In genomic region chr5:50293794-50294193, GRCm38 (mm10) we compare ENCODE assay signal across 14 mouse cellular contexts.
A peak's percentile ranks its signal among the peaks of the same experiment; 100 is the strongest.
DNase-seq lines count a peak whose midpoint lies in the region; ATAC-seq and TF ChIP-seq lines count a peak whose summit lies in the region.
"Had no signal": no experiment of that assay in that cellular context is flagged by ENCODE, and none has a peak within 500 bp of the region (broad histone marks: within the 10 kb centered on the region; RNA-seq: fewer than 3 reads in every experiment).

No protein-coding gene starts in this region.

- 0 out of 2 replicates have a peak, but pooled peaks have one; percentile 27 for ATAC-seq in midbrain, embryonic 11.5 days (ENCODE audit: low FRiP score)
- ATAC-seq in midbrain, embryonic 13.5 days, result no peak
- ATAC-seq in erythroid progenitor cell, adult 5-6 weeks (replicated peaks; ENCODE audit: low FRiP score, poor library complexity, severe bottlenecking), result no peak

- H3K4me2 ChIP-seq in midbrain, embryonic 11.5 days, result no peak overlapping the region
- H3K4me2 ChIP-seq in midbrain, embryonic 13.5 days (replicated peaks), result no peak overlapping the region
- H3K4me2 ChIP-seq: limb, embryonic 13.5 days; neural tube, embryonic 12.5 days had no signal

- no peak overlapping the region for H3K27ac ChIP-seq in heart, adult 2 months
- no peak overlapping the region for H3K27ac ChIP-seq in midbrain, embryonic 11.5 days (ENCODE audit: low read depth, low read length)
- no peak overlapping the region for H3K27ac ChIP-seq in midbrain, embryonic 13.5 days
- H3K27ac ChIP-seq: limb, embryonic 13.5 days; neural tube, embryonic 12.5 days had no signal

- H3K79me2 ChIP-seq in heart, adult 2 months (replicated peaks; ENCODE audit: control insufficient read depth, insufficient read depth, low read length), result no peaks in the 10 kb centered on the region

- no peak for TF ChIP-seq POLR2A in heart, adult 2 months (IDR thresholded peaks at IDR 0.05; ENCODE audit: insufficient read depth, low read depth, low read length)

- peak; percentile 56 for TF ChIP-seq CTCF in heart, adult 2 months (IDR thresholded peaks at IDR 0.05)

- intact Hi-C loops in heart, adult 2 months (cut with DNase I), result no loop called here
- intact Hi-C loops in left cerebral cortex, postnatal 25 days (cut with DNase I), result loop anchor here (10.0 kb wide), 1 partner anchor 1771 kb away; no protein-coding TSS in a partner anchor

- H3K27me3 ChIP-seq in heart, adult 2 months (ENCODE audit: control insufficient read depth, insufficient read depth, low read length), result no peaks in the 10 kb centered on the region
- H3K27me3 ChIP-seq in midbrain, embryonic 11.5 days (ENCODE audit: control insufficient read depth, insufficient read depth, low read length), result no peaks in the 10 kb centered on the region
- H3K27me3 ChIP-seq in midbrain, embryonic 13.5 days, result no peaks in the 10 kb centered on the region
- H3K27me3 ChIP-seq: limb, embryonic 13.5 days; neural tube, embryonic 12.5 days had no signal

- H3K36me3 ChIP-seq in heart, adult 2 months (ENCODE audit: control insufficient read depth, insufficient read depth, low read length), result no peaks in the 10 kb centered on the region
- no peaks in the 10 kb centered on the region for H3K36me3 ChIP-seq in midbrain, embryonic 11.5 days (ENCODE audit: control insufficient read depth, insufficient read depth, low read length)
- H3K36me3 ChIP-seq in midbrain, embryonic 13.5 days, result no peaks in the 10 kb centered on the region
- H3K36me3 ChIP-seq: limb, embryonic 13.5 days; neural tube, embryonic 12.5 days had no signal

- no peak overlapping the region for H3K4me3 ChIP-seq in heart, adult 2 months
- H3K4me3 ChIP-seq in midbrain, embryonic 11.5 days (ENCODE audit: low read depth, low read length), result no peak overlapping the region
- no peak overlapping the region for H3K4me3 ChIP-seq in midbrain, embryonic 13.5 days (replicated peaks)
- H3K4me3 ChIP-seq: limb, embryonic 13.5 days; neural tube, embryonic 12.5 days had no signal

- no peaks in the 10 kb centered on the region for H3K9me3 ChIP-seq in midbrain, embryonic 11.5 days (ENCODE audit: control insufficient read depth, low read length)
- no peaks in the 10 kb centered on the region for H3K9me3 ChIP-seq in midbrain, embryonic 13.5 days
- H3K9me3 ChIP-seq: limb, embryonic 13.5 days; neural tube, embryonic 12.5 days had no signal

- no peak for TF ChIP-seq EP300 in heart, adult 2 months (IDR thresholded peaks at IDR 0.05; ENCODE audit: insufficient read depth, low read depth, low read length)

- H3K9ac ChIP-seq in heart, adult 2 months (ENCODE audit: low read depth, low read length), result no peak overlapping the region
- H3K9ac ChIP-seq in midbrain, embryonic 11.5 days (ENCODE audit: low read length), result no peak overlapping the region
- H3K9ac ChIP-seq in midbrain, embryonic 13.5 days (replicated peaks), result no peak overlapping the region
- H3K9ac ChIP-seq: limb, embryonic 13.5 days; neural tube, embryonic 12.5 days had no signal

- DNase-seq in heart, adult 2 months, result no peak
- no peak for DNase-seq in heart, adult 9 months (ENCODE audit: low spot score in 2 of 2)
- DNase-seq in midbrain, embryonic 11.5 days (ENCODE audit: low spot score, missing footprints), result no peak
- peak; percentile 45 for DNase-seq in adipocyte (ENCODE audit: low spot score)
- peak; percentile 6 for DNase-seq in retina, postnatal 1 day
- no peak for DNase-seq in left cerebral cortex, postnatal 25 days (ENCODE audit: low spot score in 2 of 2)
- DNase-seq: adrenal gland, adult 8-10 months; cerebellum, adult 9-10 months; heart, adult 11 months; right cerebral cortex, postnatal 4 days had no signal

- H3K4me1 ChIP-seq in heart, adult 2 months (ENCODE audit: control insufficient read depth, insufficient read depth, low read length), result no peaks in the 10 kb centered on the region
- H3K4me1 ChIP-seq in midbrain, embryonic 11.5 days (ENCODE audit: control insufficient read depth, insufficient read depth, low read length), result no peaks in the 10 kb centered on the region
- H3K4me1 ChIP-seq in midbrain, embryonic 13.5 days (replicated peaks), result no peaks in the 10 kb centered on the region
- H3K4me1 ChIP-seq: limb, embryonic 13.5 days; neural tube, embryonic 12.5 days had no signal

- WGBS in heart, adult 2 months, result 53% methylated on average over 3 of the region's 3 CpGs
- WGBS in midbrain, embryonic 11.5 days, result 56% methylated on average over 3 of the region's 3 CpGs
- 58% methylated on average over 3 of the region's 3 CpGs for WGBS in midbrain, embryonic 13.5 days

Comparison
In these comparisons a context has a peak if more than half of its experiments do, and no peak if none do; other contexts are left out.
1. DNase-seq: peak in adipocyte (single experiment) and retina, postnatal 1 day (single experiment); none in heart, adult 2 months (0 of 2), heart, adult 9 months (0 of 2), midbrain, embryonic 11.5 days (single experiment) and left cerebral cortex, postnatal 25 days (0 of 2).